Mouse (Mus musculus) hindbrain, embryonic 14.5 days (tissue): ENCODE results near the gene Dpt. TPM values are rescaled to one million over a fixed set of nuclear protein-coding genes. Genes with fewer than 3 reads are reported as not detected.

Experiments
- ATAC-seq: fragments of 200-750 bp; cut with Nextera tagmentation; 2 replicates; pipeline ENCODE4 v1.8.0; 2017; ENCODE audit warnings: moderate number of reproducible peaks, mild to moderate bottlenecking, moderate TSS enrichment, moderate library complexity; ENCODE audit not compliant: low FRiP score
- DNase-seq: peaks from one replicate; pipeline ENCODE4 v3.0.0-alpha.2; 2015; ENCODE audit warnings: low spot score
- H3K27ac ChIP-seq: fragments of 300-500 bp; sonication (generic); 2 replicates; pipeline ENCODE4 v1.5.1; 2014; ENCODE audit warnings: mild to moderate bottlenecking, moderate library complexity
- H3K27me3 ChIP-seq: fragments of 300-500 bp; sonication (generic); 2 replicates; pipeline ENCODE4 v1.6.1; 2014; ENCODE audit warnings: mild to moderate bottlenecking, low read length, mixed read lengths; ENCODE audit not compliant: control insufficient read depth, insufficient read depth
- H3K36me3 ChIP-seq: fragments of 300-500 bp; sonication (generic); replicated peaks from 2 replicates; pipeline ENCODE4 v1.6.1; 2014; ENCODE audit not compliant: control insufficient read depth, insufficient read depth
- H3K4me1 ChIP-seq: fragments of 300-500 bp; sonication (generic); replicated peaks from 2 replicates; pipeline ENCODE4 v1.6.1; 2014; ENCODE audit warnings: antibody characterized with exemption, low read length, mixed read lengths; ENCODE audit not compliant: control insufficient read depth, insufficient read depth
- H3K4me2 ChIP-seq: fragments of 300-500 bp; sonication (generic); replicated peaks from 2 replicates; pipeline ENCODE4 v1.6.1; 2014; ENCODE audit warnings: mild to moderate bottlenecking, moderate library complexity
- H3K4me3 ChIP-seq: fragments of 300-500 bp; sonication (generic); replicated peaks from 2 replicates; pipeline ENCODE4 v1.5.1; 2014; ENCODE audit warnings: mild to moderate bottlenecking, low read length
- H3K9ac ChIP-seq: fragments of 300-500 bp; sonication (generic); 2 replicates; pipeline ENCODE4 v1.6.1; 2014
- H3K9me3 ChIP-seq: fragments of 300-500 bp; sonication (generic); 2 replicates; pipeline ENCODE4 v1.6.1; 2016; ENCODE audit warnings: low read length; ENCODE audit not compliant: control insufficient read depth
- WGBS: fragments of 180-500 bp; shearing (Covaris S2); extraction: QIAGEN DNeasy Blood & Tissue Kit; methylation state at CpG from one replicate; pipeline ENCODE4 v1.1.7; 2014; 5-methylcytosine and 5-hydroxymethylcytosine counted together
- polyA plus RNA-seq: library from polyadenylated mRNA; unstranded; fragments of >200 nt; fragmentation: Nextera tagmentation; extraction: Ambion mirVana; gene quantifications from 2 replicates; pipeline ENCODE4 v1.2.1, GENCODE M21; 2014

Gene Dpt
- polyA plus RNA-seq, 1 experiment from 2014 or later: 0.55 TPM

DNA sequence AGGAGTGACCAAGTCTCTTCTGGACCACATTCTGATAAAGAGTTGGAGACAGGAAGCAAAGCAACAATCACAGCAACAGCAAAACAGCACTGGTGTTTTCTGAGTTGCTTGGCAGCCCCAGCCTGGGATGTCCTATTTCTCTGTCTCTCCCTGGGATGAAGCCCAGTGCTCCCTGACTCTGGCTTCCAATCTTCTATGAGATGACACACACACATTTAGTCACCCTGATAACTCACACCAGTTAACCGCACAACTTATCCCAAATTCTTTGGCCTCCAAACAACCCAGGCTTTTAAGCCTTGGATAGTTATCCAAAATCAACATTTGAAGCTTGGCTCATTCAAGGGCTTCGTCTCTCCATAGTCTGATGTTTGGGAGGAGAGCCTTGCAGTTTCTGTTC, 12.9 kb downstream of the Dpt start:
- WGBS: 96% methylated on average over 2 of the region's 2 CpGs
- Histone ChIP-seq H3K9ac (no peak overlapping the region), H3K27ac (no peak overlapping the region), H3K9me3 (no peaks in the 10 kb centered on the region), H3K4me1 (no peaks in the 10 kb centered on the region), H3K4me3 (no peak overlapping the region), H3K36me3 (no peaks in the 10 kb centered on the region), H3K4me2 (no peak overlapping the region), H3K27me3 (no peaks in the 10 kb centered on the region)
- DNase-seq: no peak
- no peak for ATAC-seq

DNA sequence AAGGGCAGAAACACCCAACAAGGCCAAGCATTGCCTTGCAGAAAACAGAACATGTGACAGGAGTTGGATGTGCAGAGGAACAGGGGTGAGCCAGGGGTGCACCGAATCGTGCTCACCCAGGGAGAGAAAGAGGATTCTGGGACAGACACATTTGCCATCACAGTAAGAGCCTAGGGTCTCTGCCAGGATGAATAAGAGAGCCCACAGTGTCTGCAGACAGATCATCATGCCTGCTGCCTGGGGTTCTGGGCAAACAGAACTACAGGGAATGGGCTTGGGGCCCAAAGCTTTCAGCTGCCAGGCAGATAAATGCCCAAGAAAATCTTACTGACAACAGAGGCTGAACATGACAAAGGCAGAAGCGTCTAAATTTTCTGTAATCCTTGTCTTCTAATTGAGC, 14.9 kb downstream of the Dpt start:
- ATAC-seq (peak; percentile 63), DNase-seq (no peak)
- Histone ChIP-seq H3K4me2 (no peak overlapping the region), H3K9me3 (no peaks in the 10 kb centered on the region), H3K27ac (no peak overlapping the region), H3K4me1 (0 out of 2 replicates have a peak, but pooled peaks cover 3% of the 10 kb centered on the region), H3K36me3 (no peaks in the 10 kb centered on the region), H3K4me3 (no peak overlapping the region), H3K9ac (no peak overlapping the region), H3K27me3 (no peaks in the 10 kb centered on the region)
- 72% methylated on average over 3 of the region's 3 CpGs for WGBS

DNA sequence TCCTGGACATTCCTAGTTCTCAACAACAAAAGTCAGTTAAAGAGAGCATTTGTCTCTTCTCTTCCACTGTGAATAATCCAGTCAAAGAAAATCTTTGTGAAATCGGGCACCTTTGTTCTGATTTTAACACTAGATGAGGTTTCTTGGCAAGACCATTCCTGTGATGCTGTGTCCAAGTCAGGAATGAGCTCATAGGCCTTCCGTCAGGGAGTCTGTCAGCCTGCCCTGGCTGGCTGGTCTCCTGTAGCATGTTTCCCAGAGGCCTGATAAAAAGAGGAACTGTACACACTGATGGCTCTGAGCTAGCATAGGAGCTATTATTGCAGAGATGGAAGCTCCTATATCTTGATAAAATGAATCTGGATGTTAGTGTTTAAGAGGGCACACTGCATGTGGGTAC, 17.8 kb downstream of the Dpt start:
- 52% methylated on average over 2 of the region's 2 CpGs for WGBS
- DNase-seq: no peak

DNA sequence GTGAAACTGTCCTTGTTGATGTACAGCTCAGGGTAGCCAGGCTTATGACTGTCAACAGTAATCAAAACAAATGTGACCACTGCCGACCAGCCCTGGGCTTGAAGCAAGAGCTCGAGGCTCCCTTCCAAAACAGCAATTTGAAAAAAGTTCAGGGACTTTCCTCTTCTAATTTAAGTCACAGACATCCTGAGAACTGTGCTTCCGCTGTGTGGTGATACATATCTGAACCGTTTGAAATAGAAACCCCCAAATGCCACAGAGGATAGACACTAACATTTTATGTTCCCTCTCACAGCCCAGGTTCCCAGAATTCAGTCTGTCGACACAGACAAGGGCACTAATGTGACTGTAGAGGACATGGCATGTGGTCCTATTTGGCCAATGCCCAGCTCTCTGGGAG, 18.9 kb downstream of the Dpt start:
- no peak for ATAC-seq
- WGBS: 81% methylated on average over 5 of the region's 5 CpGs
- Histone ChIP-seq H3K4me3 (no peak overlapping the region), H3K4me2 (no peak overlapping the region), H3K4me1 (0 out of 2 replicates have a peak, but pooled peaks cover 3% of the 10 kb centered on the region), H3K27ac (no peak overlapping the region), H3K27me3 (no peaks in the 10 kb centered on the region), H3K36me3 (no peaks in the 10 kb centered on the region), H3K9me3 (no peaks in the 10 kb centered on the region), H3K9ac (no peak overlapping the region)
- no peak for DNase-seq

More for the DNA sequence above, 17.8 kb downstream of the Dpt start:
- H3K4me1 ChIP-seq: 0 out of 2 replicates have a peak, but pooled peaks cover 3% of the 10 kb centered on the region
- no peak overlapping the region for H3K27ac ChIP-seq
- H3K27me3 ChIP-seq: no peaks in the 10 kb centered on the region
- no peaks in the 10 kb centered on the region for H3K36me3 ChIP-seq
- H3K9me3 ChIP-seq: no peaks in the 10 kb centered on the region
- H3K9ac ChIP-seq: no peak overlapping the region
- H3K4me2 ChIP-seq: no peak overlapping the region
- ATAC-seq: peak; percentile 35; the same call in 1 of the 2 replicates
- no peak overlapping the region for H3K4me3 ChIP-seq

DNA sequence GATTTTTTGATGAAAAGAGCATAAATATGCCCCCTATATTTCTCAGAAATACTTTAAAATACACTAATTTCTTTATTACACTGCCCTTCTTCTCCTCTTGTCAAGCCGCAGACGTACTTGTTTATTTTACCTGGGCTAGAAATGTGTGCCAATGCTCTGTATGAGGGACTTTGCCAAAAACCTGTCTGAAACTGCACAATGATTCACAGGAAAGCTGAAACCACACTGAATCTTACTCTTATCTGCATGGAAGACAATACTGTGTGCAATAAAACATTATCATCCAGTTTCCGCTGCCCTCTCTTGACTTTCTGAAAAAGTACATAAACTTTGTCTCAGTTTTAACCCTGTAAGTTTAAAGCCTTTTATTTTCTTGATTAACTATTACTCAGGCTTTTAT, 20.9 kb downstream of the Dpt start:
- Histone ChIP-seq H3K4me2 (no peak overlapping the region), H3K4me1 (0 out of 2 replicates have a peak, but pooled peaks cover 3% of the 10 kb centered on the region), H3K4me3 (no peak overlapping the region), H3K9me3 (no peaks in the 10 kb centered on the region), H3K36me3 (no peaks in the 10 kb centered on the region), H3K9ac (no peak overlapping the region), H3K27ac (no peak overlapping the region), H3K27me3 (no peaks in the 10 kb centered on the region)
- 100% methylated on average over 3 of the region's 3 CpGs for WGBS
- DNase-seq (no peak), ATAC-seq (no peak)

DNA sequence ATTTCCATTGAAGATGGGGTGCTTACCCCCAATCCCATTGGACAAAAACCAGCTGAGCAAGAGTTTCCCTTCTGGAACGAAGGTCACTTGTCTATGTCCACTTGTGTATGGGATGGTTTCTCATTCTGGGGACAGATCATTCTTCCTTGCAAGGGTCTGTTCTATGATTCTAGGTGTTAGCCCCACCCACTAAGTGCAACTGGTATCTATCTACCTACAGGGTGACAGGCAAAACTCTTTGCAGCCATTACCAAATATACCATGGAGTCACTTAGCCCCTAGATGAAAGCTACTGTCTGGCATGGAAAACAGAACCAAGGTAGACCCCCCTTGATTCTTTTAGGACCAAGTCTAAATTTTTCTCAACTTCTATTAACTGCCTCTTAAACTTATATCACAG, 24.9 kb downstream of the Dpt start:
- Histone ChIP-seq H3K9ac (no peak overlapping the region), H3K4me1 (no peaks in the 10 kb centered on the region), H3K4me3 (no peak overlapping the region), H3K27me3 (no peaks in the 10 kb centered on the region), H3K27ac (no peak overlapping the region), H3K36me3 (no peaks in the 10 kb centered on the region), H3K9me3 (no peaks in the 10 kb centered on the region), H3K4me2 (no peak overlapping the region)
- DNase-seq (no peak), ATAC-seq (no peak)
- WGBS: 94% methylated on average over 1 of the region's 1 CpGs

DNA sequence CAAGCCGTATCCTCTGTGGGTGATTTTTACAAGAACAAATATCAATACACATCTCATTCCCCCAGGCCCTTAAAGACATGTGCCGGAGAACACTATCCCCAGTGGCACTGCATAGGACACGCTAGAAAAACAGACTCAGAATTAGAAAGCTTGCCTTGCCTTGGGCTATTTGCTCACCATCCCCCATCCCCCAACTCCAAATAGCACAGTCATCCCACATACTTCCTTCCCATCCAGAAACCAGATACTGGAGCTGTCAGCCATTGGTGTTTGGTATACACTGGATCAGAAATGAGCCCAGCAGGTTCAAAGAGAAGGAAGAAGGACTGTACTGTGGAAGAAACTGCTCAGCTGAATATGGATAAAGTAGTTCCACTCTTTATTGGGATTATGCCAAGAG, 25.4 kb downstream of the Dpt start:
- DNase-seq (no peak), ATAC-seq (peak; percentile 40; the same call in 1 of the 2 replicates)

DNA sequence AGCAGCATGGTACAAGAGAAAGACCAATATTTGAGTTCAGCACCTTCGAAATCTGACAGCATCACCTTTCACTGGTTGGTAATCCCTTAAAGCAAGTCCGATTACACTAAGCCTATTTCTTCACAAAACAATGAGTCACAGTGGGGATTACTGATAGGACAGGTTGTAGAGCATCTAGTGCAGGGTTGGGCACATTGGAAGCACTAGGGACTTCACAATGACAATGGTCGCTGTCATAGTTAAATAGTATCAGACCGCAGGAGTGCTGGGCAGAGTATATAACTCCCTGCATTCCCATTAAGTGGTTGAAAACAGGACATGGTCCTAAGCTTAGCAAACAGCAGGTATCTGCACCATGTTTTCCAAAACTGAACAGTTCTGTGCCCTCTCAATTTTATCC, 25.8 kb downstream of the Dpt start:
- Histone ChIP-seq H3K27ac (no peak overlapping the region), H3K4me1 (no peaks in the 10 kb centered on the region), H3K36me3 (no peaks in the 10 kb centered on the region), H3K9me3 (no peaks in the 10 kb centered on the region), H3K4me2 (no peak overlapping the region), H3K27me3 (no peaks in the 10 kb centered on the region), H3K4me3 (no peak overlapping the region), H3K9ac (no peak overlapping the region)
- DNase-seq: no peak
- WGBS: 81% methylated on average over 4 of the region's 4 CpGs
- no peak for ATAC-seq

More for the DNA sequence above, 25.4 kb downstream of the Dpt start:
- Histone ChIP-seq H3K4me2 (no peak overlapping the region), H3K4me1 (no peaks in the 10 kb centered on the region), H3K27ac (no peak overlapping the region), H3K4me3 (no peak overlapping the region), H3K27me3 (no peaks in the 10 kb centered on the region), H3K9me3 (no peaks in the 10 kb centered on the region), H3K36me3 (no peaks in the 10 kb centered on the region), H3K9ac (no peak overlapping the region)
- 56% methylated on average over 3 of the region's 3 CpGs for WGBS

DNA sequence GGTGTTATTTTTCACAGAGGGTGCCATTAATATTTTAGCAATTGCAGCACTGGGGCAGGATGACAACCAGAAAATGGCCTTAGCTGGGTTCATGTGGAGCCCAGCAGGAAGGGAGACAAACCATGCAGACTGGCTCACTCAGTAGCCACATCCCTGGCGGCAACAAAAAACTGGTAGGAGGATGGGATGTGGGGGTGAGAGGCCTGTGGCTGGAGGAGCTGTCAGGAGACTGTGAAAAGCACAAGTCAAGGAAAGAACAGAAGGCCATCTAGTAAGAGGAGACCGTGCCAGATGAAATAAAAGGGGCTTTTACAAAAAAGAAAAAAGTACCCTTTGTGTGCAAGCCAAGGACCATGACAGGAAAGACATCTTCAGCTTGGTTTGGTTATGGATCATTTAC, 28.5 kb downstream of the Dpt start:
- no peak for DNase-seq
- Histone ChIP-seq H3K4me3 (no peak overlapping the region), H3K36me3 (no peaks in the 10 kb centered on the region), H3K9ac (no peak overlapping the region), H3K27ac (no peak overlapping the region), H3K27me3 (no peaks in the 10 kb centered on the region), H3K4me1 (no peaks in the 10 kb centered on the region), H3K4me2 (no peak overlapping the region), H3K9me3 (no peaks in the 10 kb centered on the region)
- ATAC-seq: peak; percentile 34; the same call in 1 of the 2 replicates
- WGBS: 11% methylated on average over 2 of the region's 2 CpGs

DNA sequence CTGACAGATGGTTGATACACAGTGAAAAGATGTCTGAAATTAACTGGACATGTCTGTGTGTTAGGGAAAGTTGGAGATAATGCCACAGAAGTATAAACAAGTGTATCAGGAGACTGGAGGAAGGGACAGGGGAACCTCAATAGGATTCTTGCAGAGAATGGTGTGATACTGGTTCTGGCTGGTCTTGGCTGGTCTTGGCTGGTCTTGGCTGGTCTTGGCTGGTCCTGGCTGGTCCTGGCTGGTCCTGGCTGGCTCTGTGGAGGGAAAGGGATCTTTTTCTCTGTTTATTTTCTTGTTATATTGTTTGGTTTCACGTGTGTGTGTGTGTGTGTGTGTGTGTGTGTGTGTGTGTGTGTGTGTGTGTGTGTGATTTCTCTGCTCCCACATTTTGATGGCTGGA, 33.4 kb downstream of the Dpt start:
- Histone ChIP-seq H3K36me3 (no peaks in the 10 kb centered on the region), H3K4me1 (no peaks in the 10 kb centered on the region), H3K4me3 (no peak overlapping the region), H3K27me3 (no peaks in the 10 kb centered on the region), H3K9me3 (no peaks in the 10 kb centered on the region), H3K9ac (no peak overlapping the region), H3K4me2 (no peak overlapping the region), H3K27ac (no peak overlapping the region)
- 0% methylated on average over 1 of the region's 1 CpGs for WGBS
- ATAC-seq (no peak), DNase-seq (no peak)
